Mouse (Mus musculus) megakaryocyte, embryonic 14.5 days (primary cell): ENCODE results near the gene Arl3.

Source experiments
- FLI1 ChIP-seq: IDR thresholded peaks from 2 replicates; pipeline ENCODE4 v1.6.1; 2012; ENCODE audit warnings: low read length, inconsistent platforms, mixed read lengths
- GATA1 ChIP-seq: IDR thresholded peaks from 3 replicates; pipeline ENCODE4 v1.6.1; 2012; ENCODE audit warnings: mixed read lengths, low read length, inconsistent platforms, borderline replicate concordance

GRCm38 (mm10) chr19:46532031-46532688 lies 40.8 kb downstream of the Arl3 start:
- TF ChIP-seq GATA1 (no peak), FLI1 (no peak)
